Mouse (Mus musculus) heart, embryonic 12.5 days (tissue): ENCODE data around the gene Grid1. TPM values are rescaled to one million over a fixed set of nuclear protein-coding genes. Genes with fewer than 3 reads are reported as not detected.
A peak's percentile ranks its signal among the peaks of the same experiment; 100 is the strongest.

ENCODE experiments used
- ATAC-seq: fragments of 200-750 bp; cut with Nextera tagmentation; 2 replicates; pipeline ENCODE4 v1.8.0; 2017; ENCODE audit warnings: moderate TSS enrichment, moderate library complexity; ENCODE audit not compliant: insufficient number of reproducible peaks, low FRiP score
- H3K27ac ChIP-seq: fragments of 300-500 bp; sonication (generic); 2 replicates; pipeline ENCODE4 v1.5.1; 2016; ENCODE audit warnings: mild to moderate bottlenecking, moderate library complexity; ENCODE audit not compliant: poor library complexity, severe bottlenecking
- H3K27me3 ChIP-seq: fragments of 300-500 bp; sonication (generic); replicated peaks from 2 replicates; pipeline ENCODE4 v1.6.1; 2016; ENCODE audit warnings: mild to moderate bottlenecking, moderate library complexity
- H3K36me3 ChIP-seq: fragments of 300-500 bp; sonication (generic); 2 replicates; pipeline ENCODE4 v1.6.1; 2016; ENCODE audit warnings: mild to moderate bottlenecking, moderate library complexity
- H3K4me1 ChIP-seq: fragments of 300-500 bp; sonication (generic); replicated peaks from 2 replicates; pipeline ENCODE4 v1.6.1; 2016; ENCODE audit warnings: mild to moderate bottlenecking
- H3K4me2 ChIP-seq: fragments of 300-500 bp; sonication (generic); 2 replicates; pipeline ENCODE4 v1.6.1; 2016; ENCODE audit warnings: mild to moderate bottlenecking, moderate library complexity
- H3K4me3 ChIP-seq: fragments of 300-500 bp; sonication (generic); 2 replicates; pipeline ENCODE4 v1.5.1; 2016; ENCODE audit warnings: mild to moderate bottlenecking
- H3K9ac ChIP-seq: fragments of 300-500 bp; sonication (generic); 2 replicates; pipeline ENCODE4 v1.6.1; 2016; ENCODE audit warnings: mild to moderate bottlenecking, moderate library complexity
- H3K9me3 ChIP-seq: fragments of 300-500 bp; sonication (generic); replicated peaks from 2 replicates; pipeline ENCODE4 v1.6.1; 2016; ENCODE audit warnings: mild to moderate bottlenecking, moderate library complexity
- WGBS: fragments of 180-500 bp; shearing (Covaris S2); methylation state at CpG from one replicate; pipeline ENCODE4 v1.1.7; 2016; 5-methylcytosine and 5-hydroxymethylcytosine counted together
- microRNA counts: library from miRNA; unstranded; fragments of <30 nt; microRNA quantifications from one replicate; lab custom pipeline; 2017
- microRNA-seq: library from miRNA; unstranded; fragments of <30 nt; microRNA quantifications from one replicate; pipeline ENCODE4, GENCODE M21; 2017
- polyA plus RNA-seq: library from polyadenylated mRNA; unstranded; fragments of >200 nt; fragmentation: Nextera tagmentation; extraction: Ambion mirVana; gene quantifications from 2 replicates; pipeline ENCODE4 v1.2.1, GENCODE M21; 2016

Gene Grid1
- polyA plus RNA-seq, 1 experiment from 2014 or later, result 0.51 TPM

- no peaks in the 10 kb centered on the region for H3K9me3 ChIP-seq
- no peak overlapping the region for H3K9ac ChIP-seq
- ATAC-seq, result no peak
- H3K27ac ChIP-seq, result no peak overlapping the region
- no peaks in the 10 kb centered on the region for H3K4me1 ChIP-seq
- no peaks in the 10 kb centered on the region for H3K36me3 ChIP-seq
- H3K4me3 ChIP-seq, result no peak overlapping the region
- H3K4me2 ChIP-seq, result no peak overlapping the region
- 81% methylated on average over 4 of the region's 4 CpGs for WGBS
- H3K27me3 ChIP-seq, result no peaks in the 10 kb centered on the region
Observed at GRCm38 (mm10) chr14:35572991-35573502, 753.1 kb downstream of the Grid1 start.

GRCm38 (mm10) chr14:35574489-35574888 is 754.6 kb downstream of the Grid1 start:
- WGBS, result 62% methylated on average over 2 of the region's 2 CpGs
- Histone ChIP-seq H3K27ac (no peak overlapping the region), H3K4me2 (no peak overlapping the region), H3K4me3 (no peak overlapping the region), H3K9me3 (no peaks in the 10 kb centered on the region), H3K27me3 (no peaks in the 10 kb centered on the region), H3K36me3 (no peaks in the 10 kb centered on the region), H3K4me1 (no peaks in the 10 kb centered on the region), H3K9ac (no peak overlapping the region)
- no peak for ATAC-seq

GRCm38 (mm10) chr14:35575285-35575684 is 755.4 kb downstream of the Grid1 start:
- Histone ChIP-seq H3K36me3 (no peaks in the 10 kb centered on the region), H3K4me2 (no peak overlapping the region), H3K4me3 (no peak overlapping the region), H3K27ac (no peak overlapping the region), H3K27me3 (no peaks in the 10 kb centered on the region), H3K9me3 (no peaks in the 10 kb centered on the region), H3K9ac (no peak overlapping the region), H3K4me1 (no peaks in the 10 kb centered on the region)
- no peak for ATAC-seq
- WGBS, result 84% methylated on average over 6 of the region's 6 CpGs

GRCm38 (mm10) chr14:35625749-35626148 is 805.8 kb downstream of the Grid1 start:
- ATAC-seq, result no peak
- WGBS, result 84% methylated on average over 5 of the region's 5 CpGs
- Histone ChIP-seq H3K9me3 (peaks cover 3% of the 10 kb centered on the region; the same call in 1 of the 2 replicates), H3K9ac (no peak overlapping the region), H3K27ac (no peak overlapping the region), H3K27me3 (no peaks in the 10 kb centered on the region), H3K4me1 (no peaks in the 10 kb centered on the region), H3K4me2 (no peak overlapping the region), H3K36me3 (no peaks in the 10 kb centered on the region), H3K4me3 (no peak overlapping the region)

MicroRNA genes within 50 kb of the gene (microRNA counts, 519-probe panel; counts per million panel counts)
- not detected for microRNA mmu-miR-346 (lab: Ali Mortazavi, UCI)

Small RNAs within 50 kb of the gene (microRNA-seq; reads per million reads assigned to microRNA genes)
- 34.7 reads per million, percentile 38 among the genes with 10 or more reads in this experiment for gene Mir346

Other genes with a start within 250 kb of the Grid1 start
- 226 and 239 TPM in 2 replicates for gene Ldb3, start 231.4 kb upstream of the Grid1 start, polyA plus RNA-seq
- 4.3 and 4.9 TPM in 2 replicates for gene Opn4, start 220.0 kb upstream of the Grid1 start, polyA plus RNA-seq
- gene Wapl, start 146.2 kb upstream of the Grid1 start, polyA plus RNA-seq, result 24.0 and 25.1 TPM in 2 replicates